Mouse (Mus musculus) midbrain, embryonic 10.5 days (tissue): ENCODE measurements around the gene Fth1. TPM values are rescaled to one million over a fixed set of nuclear protein-coding genes. Genes with fewer than 3 reads are reported as not detected.

Experiments
- DNase-seq: peaks from one replicate; pipeline ENCODE4 v3.0.0-alpha.2; 2017; ENCODE audit warnings: low spot score
- H3K27ac ChIP-seq: fragments of 300-500 bp; sonication (generic); replicated peaks from 2 replicates; pipeline ENCODE4 v1.5.1; 2016; ENCODE audit warnings: mild to moderate bottlenecking
- H3K27me3 ChIP-seq: fragments of 300-500 bp; sonication (generic); 2 replicates; pipeline ENCODE4 v1.6.1; 2016; ENCODE audit warnings: low read depth, mild to moderate bottlenecking; ENCODE audit not compliant: poor library complexity, severe bottlenecking
- H3K36me3 ChIP-seq: fragments of 300-500 bp; sonication (generic); 2 replicates; pipeline ENCODE4 v1.6.1; 2016; ENCODE audit warnings: mild to moderate bottlenecking, moderate library complexity
- H3K4me1 ChIP-seq: fragments of 300-500 bp; sonication (generic); 2 replicates; pipeline ENCODE4 v1.6.1; 2016
- H3K4me3 ChIP-seq: fragments of 300-500 bp; sonication (generic); 2 replicates; pipeline ENCODE4 v1.5.1; 2016; ENCODE audit warnings: mild to moderate bottlenecking, moderate library complexity
- H3K9me3 ChIP-seq: fragments of 300-500 bp; sonication (generic); replicated peaks from 2 replicates; pipeline ENCODE4 v1.6.1; 2016; ENCODE audit warnings: mild to moderate bottlenecking
- WGBS: fragments of 180-500 bp; shearing (Covaris S2); methylation state at CpG from one replicate; pipeline ENCODE4 v1.1.7; 2016; 5-methylcytosine and 5-hydroxymethylcytosine counted together
- polyA plus RNA-seq: library from polyadenylated mRNA; unstranded; fragments of >200 nt; fragmentation: Nextera tagmentation; extraction: Ambion mirVana; gene quantifications from 2 replicates; pipeline ENCODE4 v1.2.1, GENCODE M21; 2016

Fth1 gene
- polyA plus RNA-seq, 1 experiment from 2014 or later, result 1,398 TPM

DNA sequence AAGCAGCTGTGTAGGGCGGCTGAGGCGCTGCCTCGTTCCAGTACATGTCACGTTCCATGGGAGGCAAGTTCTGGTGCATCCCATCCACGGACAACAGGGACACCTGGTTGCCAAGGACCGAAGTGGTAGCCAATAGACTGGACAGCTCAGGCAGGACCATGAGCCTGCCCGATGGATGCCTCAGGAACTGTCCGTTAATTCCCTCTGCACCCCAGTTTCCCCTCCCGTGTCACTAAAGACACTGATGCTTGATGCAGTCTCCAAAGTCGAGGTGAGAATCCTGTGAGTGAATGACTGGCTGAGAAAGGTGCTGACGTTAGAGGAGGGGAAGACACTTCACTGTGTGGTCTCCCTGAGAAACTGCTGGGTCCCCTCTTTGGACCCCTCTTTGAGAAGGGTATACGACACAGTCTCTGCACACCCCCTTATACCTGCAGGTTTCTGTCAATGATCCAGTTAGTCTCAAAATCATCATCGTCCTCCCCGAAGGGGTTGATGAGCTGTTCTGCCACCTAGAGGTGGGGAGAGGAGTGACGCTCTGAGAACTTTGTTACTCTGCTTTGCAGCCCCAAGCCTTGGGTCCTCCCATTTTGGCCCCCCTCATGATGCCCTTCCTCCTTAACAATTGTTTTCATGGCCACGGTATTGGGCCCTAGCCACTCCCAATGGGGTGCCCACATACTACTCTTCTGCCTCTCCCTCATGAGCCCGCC is 8.9 kb downstream of the Fth1 start:
- no peak for DNase-seq
- Histone ChIP-seq H3K4me1 (peaks cover 25% of the 10 kb centered on the region), H3K27me3 (peaks cover 9% of the 10 kb centered on the region), H3K4me3 (no peak overlapping the region), H3K27ac (no peak overlapping the region), H3K36me3 (peaks cover 22% of the 10 kb centered on the region), H3K9me3 (no peaks in the 10 kb centered on the region)
- 69% methylated on average over 17 of the region's 17 CpGs for whole genome bisulfite sequencing

DNA sequence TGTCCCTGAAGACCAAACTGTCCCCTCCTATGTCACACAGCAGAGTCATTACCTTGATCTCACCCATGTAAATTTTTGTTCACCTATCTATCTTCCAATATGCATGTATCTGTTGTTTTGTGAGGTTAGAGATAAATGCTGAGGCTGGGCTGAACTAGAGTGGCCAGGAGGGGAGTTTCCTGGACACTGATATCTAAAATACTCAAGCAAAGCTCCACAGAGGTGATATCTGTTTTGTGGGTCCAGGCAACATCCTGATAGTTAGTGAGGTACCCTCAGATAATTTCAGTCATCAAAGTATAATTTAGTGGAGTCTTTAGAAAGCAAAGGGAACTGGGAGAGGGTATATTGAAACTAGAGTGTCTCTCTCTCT is 9.5 kb downstream of the Fth1 start:
- H3K9me3 ChIP-seq, result no peaks in the 10 kb centered on the region
- H3K4me1 ChIP-seq, result peaks cover 23% of the 10 kb centered on the region
- H3K27ac ChIP-seq, result no peak overlapping the region
- no peak overlapping the region for H3K4me3 ChIP-seq
- DNase-seq, result no peak
- peaks cover 16% of the 10 kb centered on the region for H3K36me3 ChIP-seq
- H3K27me3 ChIP-seq, result peaks cover 9% of the 10 kb centered on the region

GRCm38 (mm10) chr19:9991304-9991703 is 10.9 kb downstream of the Fth1 start:
- Histone ChIP-seq H3K27ac (no peak overlapping the region), H3K4me3 (no peak overlapping the region), H3K4me1 (peaks cover 23% of the 10 kb centered on the region), H3K9me3 (no peaks in the 10 kb centered on the region), H3K36me3 (peaks cover 2% of the 10 kb centered on the region), H3K27me3 (peaks cover 9% of the 10 kb centered on the region)
- peak; percentile 81 for DNase-seq
- WGBS, result 23% methylated on average over 5 of the region's 5 CpGs

DNA sequence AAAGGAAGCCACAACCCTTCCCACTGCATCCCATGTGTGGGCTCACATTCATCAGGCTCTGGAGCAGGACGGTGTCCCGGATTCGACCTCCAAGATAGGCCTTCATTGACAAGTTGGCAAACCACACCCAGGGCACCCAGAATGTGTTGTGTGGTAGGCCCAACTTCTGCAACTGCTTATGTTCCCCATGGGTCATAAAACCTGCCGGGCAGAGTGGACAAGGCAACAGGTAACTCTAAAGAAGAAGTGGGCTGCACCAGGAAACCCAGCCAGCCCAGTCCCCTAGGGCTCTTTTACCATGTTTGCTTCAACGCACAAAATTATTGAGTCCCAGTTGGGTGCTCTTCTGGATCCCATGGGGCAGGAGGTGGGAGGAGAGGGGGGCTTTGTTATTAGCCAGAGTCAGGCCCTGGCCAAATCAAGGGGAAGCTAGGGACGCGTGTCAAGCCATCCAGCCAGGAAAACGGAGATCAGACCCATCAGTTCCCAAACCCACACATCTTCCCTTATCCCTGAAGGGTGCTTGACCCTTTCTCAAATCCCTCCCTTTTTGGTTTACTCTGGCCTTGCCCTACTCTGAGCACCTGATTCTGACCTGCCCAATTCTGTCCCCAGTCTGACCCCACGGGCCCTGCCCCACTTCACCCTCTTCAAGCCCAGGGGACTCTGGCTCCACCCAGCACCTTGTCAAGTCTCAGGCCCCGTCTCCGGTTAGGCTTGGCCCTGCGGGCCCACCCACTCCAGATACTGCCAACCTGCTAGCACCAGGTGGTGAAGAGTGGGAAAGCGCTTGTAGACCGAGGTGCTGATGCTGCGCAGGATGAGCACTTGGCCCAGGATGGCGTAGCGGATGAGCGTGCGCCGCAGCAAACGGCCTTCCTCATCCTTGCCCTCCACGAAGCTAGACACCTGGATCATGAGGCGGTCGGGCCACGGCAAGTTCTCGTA is 11.9 kb downstream of the Fth1 start:
- Histone ChIP-seq H3K27ac (peak overlapping the region; percentile 79), H3K4me3 (peak overlapping the region; percentile 49), H3K27me3 (peaks cover 9% of the 10 kb centered on the region), H3K36me3 (no peaks in the 10 kb centered on the region), H3K9me3 (no peaks in the 10 kb centered on the region), H3K4me1 (peaks cover 19% of the 10 kb centered on the region)
- no peak for DNase-seq
- 45% methylated on average over 26 of the region's 26 CpGs for WGBS

DNA sequence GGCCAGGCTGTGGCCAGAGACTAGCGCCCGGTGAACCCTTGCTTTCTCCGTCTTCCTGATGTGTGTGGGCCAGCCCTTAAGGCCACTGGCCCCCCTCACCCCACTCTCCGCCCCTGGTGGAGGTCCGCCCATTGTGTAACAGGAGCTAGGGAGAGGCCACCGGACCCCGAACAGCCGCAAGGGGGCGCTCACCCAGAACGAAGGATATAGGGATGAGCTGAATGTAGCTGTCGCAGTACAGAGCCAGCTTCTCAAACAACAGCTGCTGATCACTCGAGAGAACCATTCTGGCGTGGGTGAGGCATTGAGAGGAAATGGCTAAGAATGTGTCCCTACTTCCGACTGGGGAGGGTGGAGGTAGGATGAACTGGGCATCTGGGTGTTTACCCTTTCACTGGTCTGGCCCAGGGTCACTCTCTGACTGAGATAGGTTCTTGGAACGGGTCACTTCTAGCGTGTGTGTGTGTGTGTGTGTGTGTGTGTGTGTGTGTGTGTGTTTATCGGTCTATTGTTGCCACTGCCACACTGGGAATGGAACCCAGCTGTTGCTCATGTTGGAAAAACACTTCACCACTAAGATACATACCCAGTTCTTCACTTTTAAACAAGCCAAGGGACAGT is 12.7 kb downstream of the Fth1 start:
- Histone ChIP-seq H3K4me1 (peaks cover 16% of the 10 kb centered on the region), H3K9me3 (no peaks in the 10 kb centered on the region), H3K27me3 (peaks cover 9% of the 10 kb centered on the region), H3K27ac (peak overlapping the region; percentile 79), H3K4me3 (peak overlapping the region; percentile 49), H3K36me3 (no peaks in the 10 kb centered on the region)
- 8% methylated on average over 17 of the region's 17 CpGs for WGBS
- peak; percentile 94 for DNase-seq

- no peak overlapping the region for H3K4me3 ChIP-seq
- DNase-seq, result no peak
- H3K27me3 ChIP-seq, result peaks cover 3% of the 10 kb centered on the region
Observed at GRCm38 (mm10) chr19:9997204-9998062, 17.0 kb downstream of the Fth1 start.

DNA sequence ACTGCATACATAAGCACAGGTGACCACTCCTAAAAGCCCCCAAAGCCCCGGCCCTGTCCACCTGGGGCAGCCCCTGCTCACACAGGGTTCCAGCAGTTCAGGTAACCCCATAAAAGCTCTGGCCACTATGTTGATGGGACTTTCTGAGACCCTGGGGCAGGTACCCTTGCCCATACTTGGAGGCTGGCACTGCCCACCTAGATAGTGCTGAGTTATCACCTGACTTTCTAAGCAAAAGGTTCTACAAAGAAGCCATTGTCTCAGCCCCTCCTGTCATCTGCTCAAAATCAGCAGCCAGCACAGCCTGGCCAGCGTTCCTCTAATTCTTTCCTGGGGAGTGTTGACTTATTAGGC is 17.6 kb downstream of the Fth1 start:
- WGBS, result 66% methylated on average over 2 of the region's 2 CpGs
- Histone ChIP-seq H3K9me3 (0 out of 2 replicates have a peak, but pooled peaks cover 4% of the 10 kb centered on the region), H3K27me3 (no peaks in the 10 kb centered on the region), H3K4me1 (peaks cover 5% of the 10 kb centered on the region), H3K27ac (no peak overlapping the region), H3K4me3 (no peak overlapping the region), H3K36me3 (no peaks in the 10 kb centered on the region)
- DNase-seq, result no peak

More at GRCm38 (mm10) chr19:9997204-9998062, 17.0 kb downstream of the Fth1 start:
- WGBS, result 76% methylated on average over 12 of the region's 12 CpGs
- H3K4me1 ChIP-seq, result peaks cover 11% of the 10 kb centered on the region
- 0 out of 2 replicates have a peak, but pooled peaks cover 2% of the 10 kb centered on the region for H3K9me3 ChIP-seq
- H3K27ac ChIP-seq, result no peak overlapping the region
- H3K36me3 ChIP-seq, result no peaks in the 10 kb centered on the region

DNA sequence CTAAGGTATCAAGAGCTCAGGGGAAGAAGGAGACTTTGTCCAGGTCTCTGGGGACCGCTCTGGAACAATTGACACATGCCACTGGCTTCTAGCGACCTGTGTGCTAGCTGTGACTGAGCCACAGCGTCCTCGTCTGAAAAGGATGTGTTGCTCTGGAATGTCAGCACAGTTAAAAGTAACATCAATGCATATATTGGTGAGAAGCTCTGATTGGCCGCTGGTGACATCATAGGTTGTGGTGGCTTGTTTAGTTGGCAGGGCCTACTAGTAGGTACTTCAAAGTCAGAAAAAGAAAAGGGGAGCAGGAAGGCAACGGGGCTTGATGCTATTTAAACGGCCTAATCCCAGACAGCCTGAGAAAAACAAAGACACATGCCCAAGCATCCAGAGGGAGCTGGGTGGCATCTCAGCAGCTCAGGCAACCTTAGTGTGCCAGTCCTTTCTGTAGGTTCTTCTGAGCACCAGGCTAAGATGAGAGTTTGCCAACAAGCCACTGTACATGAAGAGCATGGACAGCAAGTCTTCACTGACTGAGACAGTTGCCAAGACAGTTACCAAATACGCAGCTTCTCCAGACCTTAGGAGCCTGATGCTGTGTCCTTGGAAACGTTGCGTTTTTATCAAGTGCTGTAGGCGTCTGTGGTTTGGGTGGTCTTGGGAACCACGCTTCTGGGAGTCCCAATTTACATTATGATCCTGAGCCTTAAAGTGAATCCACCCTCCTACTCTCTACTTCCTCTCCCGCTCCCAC is 18.5 kb downstream of the Fth1 start:
- DNase-seq, result no peak
- Histone ChIP-seq H3K27me3 (no peaks in the 10 kb centered on the region), H3K4me3 (no peak overlapping the region), H3K36me3 (no peaks in the 10 kb centered on the region), H3K27ac (no peak overlapping the region), H3K4me1 (no peaks in the 10 kb centered on the region), H3K9me3 (0 out of 2 replicates have a peak, but pooled peaks cover 4% of the 10 kb centered on the region)
- WGBS, result 77% methylated on average over 13 of the region's 13 CpGs

DNA sequence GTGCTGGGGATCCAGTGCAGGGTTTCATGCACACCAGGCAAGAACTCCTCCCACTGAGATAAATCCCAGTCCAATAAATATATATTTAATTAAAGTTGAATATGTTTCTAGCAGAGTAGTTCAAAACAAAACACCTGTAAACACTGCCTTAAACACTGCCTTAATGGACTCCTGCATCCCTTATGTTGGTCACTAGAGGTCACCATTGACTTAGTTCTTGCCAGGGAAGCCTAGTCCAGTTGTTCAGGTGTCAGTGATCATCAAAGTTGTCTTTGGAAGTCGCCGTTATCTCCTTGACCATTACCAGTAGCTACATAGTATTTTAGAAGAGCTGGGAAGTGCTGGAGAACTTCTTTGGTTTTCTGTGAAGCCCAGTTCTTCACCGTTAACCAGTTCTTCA is 19.9 kb downstream of the Fth1 start:
- H3K4me3 ChIP-seq, result no peak overlapping the region
- H3K4me1 ChIP-seq, result no peaks in the 10 kb centered on the region
- 36% methylated on average over 3 of the region's 3 CpGs for WGBS
- H3K27ac ChIP-seq, result no peak overlapping the region
- H3K9me3 ChIP-seq, result 0 out of 2 replicates have a peak, but pooled peaks cover 4% of the 10 kb centered on the region
- H3K36me3 ChIP-seq, result no peaks in the 10 kb centered on the region
- no peak for DNase-seq
- H3K27me3 ChIP-seq, result no peaks in the 10 kb centered on the region

- no peaks in the 10 kb centered on the region for H3K27me3 ChIP-seq
- no peak for DNase-seq
- WGBS, result 81% methylated on average over 7 of the region's 7 CpGs
- no peak within 1 kb of the TSS for H3K27ac ChIP-seq
- 0 out of 2 replicates have a peak, but pooled peaks cover 4% of the 10 kb centered on the region for H3K9me3 ChIP-seq
- H3K4me3 ChIP-seq, result no peak within 1 kb of the TSS
- no peaks in the 10 kb centered on the region for H3K36me3 ChIP-seq
- H3K4me1 ChIP-seq, result no peaks in the 10 kb centered on the region
Observed at GRCm38 (mm10) chr19:10001206-10001969, 21.0 kb downstream of the Fth1 start, which contains the start of the genes Best1 and Rab3il1. TSS of gene Best1 (minus strand) at chr19:10001633. TSS of gene Rab3il1 (plus strand) at chr19:10001669.

- Histone ChIP-seq H3K36me3 (no peaks in the 10 kb centered on the region), H3K27ac (no peak overlapping the region), H3K9me3 (0 out of 2 replicates have a peak, but pooled peaks cover 4% of the 10 kb centered on the region), H3K27me3 (no peaks in the 10 kb centered on the region), H3K4me1 (no peaks in the 10 kb centered on the region), H3K4me3 (no peak overlapping the region)
- 91% methylated on average over 1 of the region's 1 CpGs for WGBS
- no peak for DNase-seq
Observed at GRCm38 (mm10) chr19:10003696-10004095, 23.3 kb downstream of the Fth1 start.
